Mouse (Mus musculus) brain, embryonic 14.5 days (tissue): ENCODE measurements around the gene Hcfc1r1.

ENCODE experiments used
- CTCF ChIP-seq: fragments of 200-500 bp; IDR thresholded peaks from 2 replicates; pipeline ENCODE4 v1.5.1; 2012; ENCODE audit warnings: inconsistent platforms, mild to moderate bottlenecking, moderate library complexity, borderline replicate concordance; ENCODE audit not compliant: insufficient read depth, insufficient read length; ENCODE audit errors: extremely low read depth
- POLR2A ChIP-seq: fragments of 200-500 bp; IDR thresholded peaks from 2 replicates; pipeline ENCODE4 v1.6.1; 2012; ENCODE audit warnings: mild to moderate bottlenecking, inconsistent platforms, borderline replicate concordance; ENCODE audit not compliant: poor library complexity, insufficient read depth, insufficient read length, severe bottlenecking; ENCODE audit errors: extremely low read depth

- TF ChIP-seq CTCF (no peak), POLR2A (no peak)
These were observed 12.6 kb upstream of the Hcfc1r1 start for GRCm38 (mm10) chr17:23660876-23661200.
